Mouse (Mus musculus) layer of hippocampus, adult 9-10 months (tissue): ENCODE measurements at regions not wholly inside any gene's neighbourhood (a gene's known extent, or its start where the extent isn't known, plus 50 kb on each side); places are given as distances from the start of the nearest gene placed in this dataset.
"Not testable (repeated sequence)": the region's sequence is repeated elsewhere in the genome, so short reads cannot be mapped to it uniquely, and the experiment has no call there.

Experiments
- DNase-seq: peaks from one replicate; pipeline ENCODE4 v3.0.0; 2022; ENCODE audit warnings: low spot score

DNA sequence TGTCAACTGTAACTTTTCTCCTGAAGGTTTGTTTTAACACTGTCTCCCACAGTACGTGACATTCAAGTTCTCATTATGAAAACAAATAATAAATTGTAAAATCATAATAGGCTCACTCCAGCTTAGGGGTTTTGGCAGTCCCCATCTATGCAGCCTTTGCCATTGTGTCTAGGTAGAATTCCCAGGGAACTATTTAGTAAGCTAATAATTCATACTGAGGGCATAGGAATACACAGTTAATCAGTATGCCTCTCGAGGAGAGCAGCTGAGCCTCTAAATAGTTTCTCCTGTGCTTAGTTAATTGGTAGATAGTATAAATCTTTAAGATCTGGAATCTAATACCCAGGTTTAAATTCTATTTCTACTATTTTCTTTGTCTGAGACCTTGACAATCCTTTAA, 191.7 kb downstream of the Tprg start:
- no peak for DNase-seq

GRCm38 (mm10) chr16:25483831-25484254, 197.2 kb downstream of the Tprg start:
- DNase-seq, result no peak

- DNase-seq, result no peak
Measured at GRCm38 (mm10) chr16:25485007-25485406, 198.4 kb downstream of the Tprg start.

DNA sequence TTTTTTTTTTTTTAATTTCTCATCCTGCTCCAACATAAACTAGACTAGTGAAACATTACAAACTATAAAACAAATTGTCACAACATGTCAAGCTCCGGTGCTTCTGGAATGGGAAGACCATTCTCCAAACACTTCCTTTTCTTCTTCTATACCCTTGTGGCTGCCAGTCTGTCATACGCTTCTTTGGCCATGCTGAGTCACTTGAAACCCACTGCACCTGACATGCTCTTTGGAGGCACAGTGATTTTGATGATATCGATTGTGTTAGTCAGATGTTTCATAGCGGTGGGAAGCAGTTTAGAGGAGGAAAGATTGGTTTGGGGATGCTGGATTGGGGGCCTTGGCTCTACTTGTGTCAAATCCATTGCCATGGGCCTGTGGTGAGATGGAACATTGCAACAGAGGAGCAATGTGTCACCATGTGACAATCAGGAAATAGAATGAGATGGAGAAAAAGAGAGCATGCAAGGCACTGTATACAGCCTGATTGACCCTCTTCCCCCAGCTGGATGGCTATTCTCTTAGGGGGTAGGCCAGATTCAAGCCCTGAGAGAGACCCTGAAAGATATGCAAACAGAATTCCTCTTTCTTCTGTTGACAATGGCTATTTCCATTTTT, 197.0 kb upstream of the Trp63 start:
- DNase-seq, result no peak

GRCm38 (mm10) chr16:25490847-25491246, 192.7 kb upstream of the Trp63 start:
- DNase-seq, result no peak

DNA sequence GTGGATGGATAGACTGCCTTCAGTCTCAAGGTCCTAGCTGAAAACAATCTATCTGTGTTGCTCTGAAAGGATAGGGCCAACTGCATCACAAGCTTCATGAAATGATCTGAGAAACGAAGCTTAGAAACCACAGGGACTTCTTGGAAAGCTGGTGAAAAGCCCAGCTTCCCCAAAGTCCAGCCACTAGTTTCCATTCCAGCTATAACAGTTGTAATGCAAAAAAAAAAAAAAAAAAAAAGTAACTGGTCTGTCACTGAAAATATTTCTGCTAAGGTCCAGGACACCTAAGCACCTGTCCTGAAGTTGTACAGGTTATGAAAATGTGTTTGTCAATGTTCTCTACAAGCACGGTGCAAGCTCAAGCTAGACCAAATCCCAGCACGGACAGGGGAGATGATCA, 189.4 kb upstream of the Trp63 start:
- DNase-seq, result no peak

GRCm38 (mm10) chr16:25495586-25496196, 187.9 kb upstream of the Trp63 start:
- DNase-seq, result no peak

DNA sequence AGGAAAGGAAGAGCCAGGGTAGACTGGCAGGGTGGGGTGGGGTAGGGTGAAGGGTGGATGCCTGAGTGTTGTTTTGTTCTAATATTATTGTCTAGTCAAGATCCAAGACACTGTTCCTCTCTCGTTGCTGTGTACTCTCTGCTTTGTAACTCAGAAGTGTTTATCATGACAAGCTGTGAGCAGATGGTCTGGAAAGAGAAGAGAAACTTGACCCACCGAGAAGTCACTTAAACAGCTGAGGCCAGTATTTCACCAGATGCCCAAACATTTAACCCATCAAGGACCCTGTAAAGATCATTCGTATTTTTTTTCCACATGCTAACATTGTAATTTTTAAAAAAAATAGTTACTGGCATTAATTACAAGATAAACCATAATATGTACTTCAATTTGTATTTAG, 178.7 kb upstream of the Trp63 start:
- no peak for DNase-seq

- no peak for DNase-seq
Measured at GRCm38 (mm10) chr16:25517114-25517868, 166.3 kb upstream of the Trp63 start.

- not testable (repeated sequence) for DNase-seq
Measured at GRCm38 (mm10) chr16:25523141-25523540, 160.4 kb upstream of the Trp63 start.

DNA sequence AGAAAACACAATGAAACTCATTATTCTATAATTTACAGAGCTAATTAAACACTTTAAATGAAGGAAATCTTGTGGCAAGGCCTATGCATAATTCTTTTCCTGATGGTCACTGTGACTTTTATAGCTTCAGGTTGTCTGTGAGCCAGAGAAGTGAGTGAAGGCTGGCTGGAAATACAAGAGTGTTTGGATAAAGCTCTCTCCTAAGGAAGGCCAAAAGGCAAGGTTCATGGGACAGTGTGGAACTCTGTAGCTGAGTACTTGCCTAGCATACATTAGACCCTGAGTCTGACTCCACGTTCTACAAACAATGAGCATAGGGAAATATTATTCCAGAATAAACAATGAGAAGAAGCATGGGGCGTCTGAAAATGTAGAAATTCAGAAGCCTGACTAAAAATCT, 159.9 kb upstream of the Trp63 start:
- DNase-seq, result no peak

GRCm38 (mm10) chr16:25527850-25528249, 155.7 kb upstream of the Trp63 start:
- DNase-seq, result no peak

DNA sequence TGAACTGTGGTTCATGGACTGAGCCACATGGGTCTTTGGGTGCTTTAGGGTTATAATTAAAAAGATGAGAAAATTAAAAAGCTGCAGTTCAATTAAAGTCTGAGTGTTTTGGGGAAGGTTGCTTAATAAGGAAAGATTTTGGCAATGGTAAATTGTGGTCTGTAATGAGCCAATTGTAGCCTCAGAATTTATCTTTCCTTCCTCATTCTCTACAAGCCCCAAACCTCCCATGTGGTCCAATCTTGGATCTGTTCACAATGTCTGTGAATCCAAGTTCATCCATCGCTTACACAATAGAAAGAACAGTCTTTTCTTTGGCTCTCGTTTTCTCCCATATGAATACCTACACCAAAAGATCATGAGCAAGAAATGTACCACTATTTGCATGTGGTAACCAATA, 155.2 kb upstream of the Trp63 start:
- DNase-seq, result no peak

- no peak for DNase-seq
Measured at GRCm38 (mm10) chr16:25529681-25530080, 153.9 kb upstream of the Trp63 start.

DNA sequence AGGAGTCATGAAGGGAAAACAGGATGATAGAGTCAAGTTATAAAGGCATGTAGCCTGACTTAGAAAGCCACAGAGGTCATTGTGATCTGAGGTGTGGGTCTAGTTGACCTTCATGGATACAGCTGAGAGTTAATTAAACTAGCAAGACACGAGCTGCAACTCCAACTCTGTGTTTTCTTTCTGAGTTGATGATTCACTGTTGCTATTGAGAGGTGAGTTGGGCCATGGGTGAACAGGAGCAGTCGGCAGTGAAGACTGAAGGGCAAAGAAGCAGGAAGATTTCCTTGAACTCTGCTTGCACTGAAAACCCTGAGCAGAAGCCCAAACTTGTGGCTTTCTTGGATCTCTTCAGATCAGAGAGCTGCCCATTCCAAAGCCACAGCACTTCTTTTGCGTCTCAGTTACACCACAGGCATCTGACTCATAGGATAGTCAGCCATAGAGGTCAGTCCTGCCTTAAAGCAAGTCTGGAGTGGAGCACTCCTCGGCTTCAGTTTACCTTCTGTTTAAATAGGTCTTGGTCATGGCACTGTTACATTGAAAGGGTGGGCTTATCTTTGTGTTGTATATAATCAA, 151.7 kb upstream of the Trp63 start:
- DNase-seq, result no peak

DNA sequence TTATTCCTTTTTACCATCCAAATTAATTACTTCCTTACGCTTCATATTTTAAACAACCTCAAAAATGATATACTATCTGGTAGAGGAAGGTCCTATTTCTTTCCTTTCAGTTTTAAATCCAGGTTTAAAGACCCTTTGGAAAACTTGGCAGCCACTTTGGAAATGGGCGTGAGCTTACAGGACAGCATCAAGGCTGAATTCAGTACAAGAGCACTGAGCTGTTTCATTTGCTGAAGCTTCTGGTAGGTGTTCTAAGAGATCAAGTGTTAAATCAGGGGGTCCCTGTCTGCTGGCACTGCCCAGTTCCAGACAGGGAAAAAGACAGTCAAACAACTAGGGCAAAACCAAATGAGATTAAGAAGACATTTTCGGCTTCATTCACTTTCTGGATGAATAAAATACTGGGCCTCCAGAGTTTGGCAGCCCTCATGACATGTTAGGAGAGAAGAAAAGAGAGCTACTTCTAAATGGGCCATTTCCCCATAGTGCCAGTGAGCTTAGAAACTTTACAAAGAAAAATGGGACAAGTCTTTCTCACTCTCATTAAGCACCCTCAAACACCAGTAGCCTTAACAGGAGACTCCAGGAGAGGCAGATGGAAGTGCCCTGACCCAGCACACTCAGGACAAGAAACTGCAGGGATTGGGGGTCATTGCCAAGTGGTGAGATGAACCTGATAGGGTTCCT, 150.9 kb upstream of the Trp63 start:
- no peak for DNase-seq

- no peak for DNase-seq
Measured at GRCm38 (mm10) chr16:25533206-25533580, 150.4 kb upstream of the Trp63 start.

DNA sequence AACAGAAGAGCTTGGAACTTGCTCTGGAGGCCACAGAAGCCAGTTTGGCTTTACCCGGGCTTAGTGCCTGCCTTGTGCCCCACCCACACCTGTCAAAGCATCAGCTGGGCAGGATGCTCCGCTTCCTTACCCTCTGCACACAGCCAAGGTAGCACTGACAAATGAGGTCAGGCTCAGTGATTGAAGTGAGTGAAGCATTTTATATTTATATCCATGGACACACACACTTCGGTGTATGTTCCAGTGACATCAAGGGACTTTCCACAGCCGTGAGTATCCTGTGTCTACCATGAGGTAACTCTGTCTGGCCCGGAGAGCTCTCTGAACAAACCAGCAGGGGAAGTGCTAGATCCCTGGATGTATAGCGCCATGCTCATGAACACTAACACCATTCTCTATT, 147.0 kb upstream of the Trp63 start:
- DNase-seq, result no peak

- no peak for DNase-seq
Measured at GRCm38 (mm10) chr16:25549542-25550110, 133.9 kb upstream of the Trp63 start.

GRCm38 (mm10) chr16:25557181-25557580, 126.4 kb upstream of the Trp63 start:
- no peak for DNase-seq

- no peak for DNase-seq
Measured at GRCm38 (mm10) chr16:25580216-25580615, 103.3 kb upstream of the Trp63 start.
